Mouse (Mus musculus) neutrophil, adult 83 days (primary cell): ENCODE data around the gene Cst10. TPM values are rescaled to one million over a fixed set of nuclear protein-coding genes. Genes with fewer than 3 reads are reported as not detected.

Source experiments
- total RNA-seq, 2 experiments: library from RNA; stranded (reverse); gene quantifications; one replicate each; pipeline ENCODE4 v1.2.4; 2023

Gene Cst10
- not detected for total RNA-seq

DNA sequence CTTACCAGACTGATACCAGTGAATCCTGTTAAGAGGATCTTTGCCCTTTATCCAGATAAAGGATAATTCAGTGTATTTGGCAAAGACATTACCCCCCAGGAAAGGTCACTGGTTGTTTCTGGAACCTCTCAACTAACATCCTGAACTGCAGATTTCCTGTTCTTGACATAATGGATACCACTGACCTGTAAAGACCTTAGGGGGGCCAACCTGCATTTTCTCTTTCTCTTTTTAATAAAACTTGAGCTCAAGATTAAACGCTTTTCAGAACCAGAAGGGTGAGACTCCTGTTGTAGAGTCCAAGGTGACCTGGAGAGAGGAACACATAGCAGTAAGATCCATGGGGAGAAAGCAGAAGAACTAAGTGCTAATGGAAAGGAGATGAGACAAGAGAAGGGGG, at the start of gene Cst10:
Cst10 (plus strand) TSS at position 301 of the 400 bp plus-strand sequence.

